Mouse (Mus musculus) spleen, adult 2 months (tissue): ENCODE measurements around the gene Fez1.

ENCODE experiments used
- CTCF ChIP-seq: fragments of 200-500 bp; IDR thresholded peaks from 2 replicates; pipeline ENCODE4 v1.5.1; 2011; ENCODE audit warnings: mild to moderate bottlenecking, inconsistent platforms; ENCODE audit not compliant: insufficient read depth, insufficient read length, insufficient replicate concordance; ENCODE audit errors: extremely low read depth
- POLR2A ChIP-seq: fragments of 200-500 bp; IDR thresholded peaks from 2 replicates; pipeline ENCODE4 v1.6.1; 2011; ENCODE audit warnings: low read depth, low read length, inconsistent platforms

- TF ChIP-seq CTCF, result no peak
- no peak for TF ChIP-seq POLR2A
Observed at GRCm38 (mm10) chr9:36848661-36849060, 27.0 kb downstream of the Fez1 start.
